Mouse (Mus musculus) yolk sac, embryonic 10.5 days (tissue): Measurements from ENCODE around the gene Brd1.
A peak's percentile ranks its signal among the peaks of the same experiment; 100 is the strongest.

Experiments used
- DNase-seq: peaks from one replicate; pipeline ENCODE4 v3.0.0-alpha.2; 2017; ENCODE audit warnings: low spot score

The Brd1 gene

DNA sequence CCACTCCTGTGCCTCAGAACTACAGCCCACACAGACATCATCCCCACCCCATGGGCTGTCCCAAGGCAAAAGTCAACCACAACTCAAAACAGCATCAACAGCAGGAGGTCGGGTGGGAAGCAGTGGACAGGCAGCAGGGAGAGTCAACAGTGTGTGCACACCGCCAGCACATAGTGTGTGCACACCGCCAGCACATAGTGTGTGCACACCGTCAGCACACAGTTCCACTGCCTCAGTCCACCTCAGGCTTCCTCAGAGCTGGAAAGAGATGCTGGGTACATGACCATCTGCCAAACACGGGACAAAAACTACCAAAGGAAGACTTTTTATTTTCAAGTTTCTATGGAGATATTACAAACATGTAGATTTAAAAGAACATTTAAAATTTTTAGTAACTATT, 47.3 kb downstream of the Brd1 start:
- DNase-seq: no peak

DNA sequence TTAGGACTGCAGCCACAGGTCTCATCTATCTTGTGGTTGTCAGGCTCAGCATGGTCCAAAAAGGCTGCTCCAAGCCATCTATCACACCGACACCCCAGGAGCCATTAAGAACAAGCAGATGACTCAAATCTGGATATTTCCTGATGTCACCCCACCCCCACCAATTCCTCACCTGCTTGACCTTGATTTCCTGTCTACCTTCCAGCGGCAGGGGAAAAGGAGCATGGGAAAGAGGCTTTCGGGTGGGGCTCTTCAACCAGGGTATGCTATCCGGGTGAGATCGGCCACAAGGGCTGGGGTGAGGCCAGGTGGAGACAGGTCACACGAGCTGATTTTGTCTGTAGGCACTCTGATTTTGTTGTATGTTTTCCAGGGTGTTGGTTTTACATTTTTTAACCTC, 50.0 kb downstream of the Brd1 start:
- no peak for DNase-seq

DNA sequence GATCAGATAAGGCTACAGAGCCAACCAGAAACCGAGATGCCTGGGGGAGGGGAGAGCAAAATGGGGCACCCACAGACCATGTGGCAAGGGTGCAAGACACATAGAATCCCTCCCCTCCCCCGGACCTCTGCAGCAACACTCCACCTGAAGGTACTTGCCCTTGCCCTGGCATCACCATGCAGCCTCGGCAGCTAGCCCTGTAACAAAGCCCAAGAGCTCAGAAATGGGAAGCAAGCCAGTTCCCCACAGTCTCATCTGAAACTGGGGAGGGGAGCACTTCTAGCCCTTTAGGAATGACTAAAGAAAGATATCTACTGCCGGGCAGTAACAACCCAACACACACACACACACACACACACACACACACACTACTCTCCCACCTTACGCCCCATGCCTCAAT, 53.1 kb downstream of the Brd1 start:
- no peak for DNase-seq

DNA sequence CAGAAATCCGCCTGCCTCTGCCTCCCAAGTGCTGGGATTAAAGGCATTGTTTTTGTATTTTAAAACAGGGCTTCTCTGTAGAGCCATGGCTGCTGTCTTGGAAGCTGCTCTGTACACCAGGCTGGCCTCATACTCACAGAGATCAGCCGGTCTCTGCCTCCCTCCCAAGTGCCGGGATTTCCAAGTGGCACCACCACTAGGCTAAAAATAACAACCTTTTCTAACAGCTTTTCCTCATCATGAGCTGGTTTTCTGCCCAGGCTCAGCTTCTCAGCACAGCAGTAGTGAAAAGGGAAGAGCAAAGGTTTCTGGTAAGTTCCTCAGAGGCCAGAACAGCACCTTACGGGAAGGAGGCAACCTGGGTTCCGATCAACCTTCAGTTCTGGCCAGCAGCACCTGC, 56.5 kb downstream of the Brd1 start:
- no peak for DNase-seq

DNA sequence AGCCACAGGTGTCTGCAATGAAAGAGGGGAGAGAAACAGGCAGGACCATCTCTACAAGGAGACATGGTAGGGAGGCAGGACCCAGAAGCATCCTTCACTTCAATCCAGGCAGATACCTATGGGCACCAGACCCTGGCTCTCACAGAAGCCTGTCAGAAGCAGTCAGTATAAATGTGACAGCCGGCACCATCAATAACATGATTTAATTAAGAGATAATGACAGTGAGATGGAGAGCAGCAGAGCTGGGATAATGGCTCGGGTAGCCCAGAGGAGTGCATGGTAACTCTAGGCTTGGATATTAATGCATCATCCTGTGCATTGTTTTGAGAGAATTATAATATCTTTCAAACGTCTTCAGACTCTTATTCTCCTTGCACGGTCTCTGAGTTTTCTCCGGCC, 58.0 kb downstream of the Brd1 start:
- no peak for DNase-seq

DNA sequence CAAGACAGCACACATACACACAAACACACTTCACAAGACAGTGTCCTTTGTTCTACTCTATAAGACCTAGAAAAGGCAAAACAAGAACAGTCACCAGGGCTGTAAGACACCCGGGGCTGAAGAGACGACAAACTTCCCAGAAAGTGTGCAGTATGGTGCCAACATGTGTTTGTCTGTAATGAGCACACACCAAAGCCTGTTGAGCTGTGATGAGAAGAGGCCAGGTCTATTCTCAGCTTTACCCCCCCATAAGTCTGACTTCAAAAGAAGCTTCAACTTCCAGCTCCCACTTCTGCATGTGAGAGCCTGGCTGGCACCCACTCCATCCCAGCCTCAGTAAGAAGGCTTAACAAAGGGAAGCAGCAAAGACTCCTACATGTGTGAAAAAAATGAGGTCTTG, 65.3 kb downstream of the Brd1 start:
- DNase-seq: no peak

DNA sequence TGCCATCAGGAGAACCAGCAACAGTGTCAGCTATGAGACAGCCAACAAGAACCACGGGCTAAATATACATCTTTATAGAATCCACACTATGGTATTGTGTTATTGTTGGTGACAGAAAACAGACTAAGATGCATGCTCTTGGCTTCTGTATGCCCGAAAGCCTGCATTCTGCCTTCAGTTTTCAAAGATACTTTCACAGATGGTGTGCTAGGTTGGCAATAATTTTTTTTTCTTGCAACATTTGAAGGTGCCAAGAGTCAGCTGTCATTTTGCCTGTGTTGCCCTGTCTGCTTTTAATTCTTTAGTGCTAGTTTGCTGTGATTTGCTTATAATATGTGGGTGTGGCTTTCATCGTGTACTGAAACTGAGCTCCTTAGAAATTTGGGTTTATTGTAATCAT, 66.4 kb downstream of the Brd1 start:
- no peak for DNase-seq

DNA sequence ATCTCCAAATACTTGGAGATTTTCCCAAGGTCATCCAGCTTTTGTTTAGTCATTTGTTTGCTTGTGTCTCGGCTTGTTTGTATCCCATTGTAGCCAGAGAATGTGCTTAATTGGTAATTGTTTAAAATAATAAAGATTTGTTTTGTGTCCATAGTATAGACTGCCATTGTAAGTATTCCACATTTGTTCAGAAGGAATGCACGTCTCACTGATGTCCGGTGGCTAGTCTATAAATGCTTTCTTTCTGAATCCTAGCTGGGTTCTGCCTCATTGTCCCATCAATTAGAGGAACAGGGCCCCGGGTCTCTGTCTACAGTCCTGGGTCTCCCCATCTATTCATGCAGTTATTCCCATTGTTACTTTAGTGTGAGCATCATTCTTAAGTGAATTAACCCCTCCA, 68.2 kb downstream of the Brd1 start:
- DNase-seq: no peak

DNA sequence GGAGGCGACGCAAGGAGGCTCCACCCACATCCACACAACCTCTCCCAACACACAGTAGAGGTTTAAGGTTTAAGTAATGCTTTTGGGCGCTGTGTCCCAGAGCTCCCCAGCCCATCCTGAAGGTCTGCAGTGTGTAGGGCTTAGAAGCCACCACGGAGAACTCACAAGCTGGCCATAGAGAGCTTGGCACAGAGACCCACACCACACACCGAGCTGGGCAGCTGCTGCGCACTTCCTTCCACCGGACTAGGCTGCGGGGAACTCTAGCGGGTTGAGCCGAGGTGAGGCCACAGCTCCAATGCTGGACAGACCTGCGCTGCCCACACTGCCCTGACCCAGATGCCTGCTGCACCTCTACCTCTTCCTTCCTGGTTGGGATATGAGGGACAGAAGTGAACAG, 71.0 kb downstream of the Brd1 start:
- DNase-seq: no peak

DNA sequence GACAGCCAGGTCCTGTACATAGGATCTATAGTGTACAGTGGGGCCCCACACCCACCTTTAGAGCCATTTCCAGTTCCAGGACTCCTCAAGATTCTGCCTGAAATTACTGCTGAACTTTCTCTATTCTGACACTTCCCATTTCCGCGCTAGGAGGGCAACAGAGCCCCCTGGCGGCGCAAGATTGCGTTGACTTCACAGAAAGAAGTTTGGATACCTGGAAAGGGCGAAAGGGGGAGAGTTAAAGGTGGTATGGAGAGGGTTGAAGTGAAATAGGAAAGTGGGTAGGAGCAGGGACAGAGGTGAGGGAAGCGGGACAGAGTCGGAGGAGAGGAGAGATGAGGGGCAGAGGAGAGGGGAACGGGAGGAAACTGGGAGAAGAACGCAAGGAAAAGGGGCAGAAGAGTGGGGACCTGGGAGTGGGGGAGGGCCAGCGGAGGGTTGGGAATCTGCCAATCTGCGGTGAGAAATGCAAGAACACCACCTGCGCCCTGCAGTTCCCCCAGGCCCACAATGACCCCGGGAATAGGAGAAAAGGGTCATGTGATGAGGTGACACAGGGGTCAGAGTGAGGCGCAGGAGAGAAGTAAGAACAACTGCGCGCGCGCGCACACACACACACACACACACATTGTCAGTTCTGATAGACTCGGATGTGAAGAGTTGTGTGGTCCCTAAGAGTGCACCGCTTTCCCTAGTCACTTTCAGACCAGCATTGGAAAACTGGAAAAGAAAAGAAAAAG, 71.8 kb downstream of the Brd1 start:
- DNase-seq: peak; percentile 25

DNA sequence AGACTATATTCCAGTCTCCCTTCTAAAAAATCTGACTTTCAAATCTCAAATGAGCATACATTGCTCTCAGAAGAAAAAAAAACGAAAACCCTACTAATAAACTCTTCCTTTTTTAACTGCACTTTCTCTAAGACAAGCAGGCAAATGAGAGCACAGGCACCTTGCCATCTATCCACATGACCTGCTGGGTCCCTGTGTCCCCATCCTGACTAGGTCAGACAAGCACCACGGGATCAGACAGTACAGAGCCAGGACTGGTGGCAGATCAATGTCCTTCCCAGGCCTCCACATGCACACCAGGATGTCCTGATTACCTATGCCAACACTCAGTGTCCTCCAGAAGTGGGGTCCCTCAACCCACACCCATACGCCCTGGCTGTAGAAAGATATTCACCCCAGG, 72.4 kb downstream of the Brd1 start:
- DNase-seq: no peak

DNA sequence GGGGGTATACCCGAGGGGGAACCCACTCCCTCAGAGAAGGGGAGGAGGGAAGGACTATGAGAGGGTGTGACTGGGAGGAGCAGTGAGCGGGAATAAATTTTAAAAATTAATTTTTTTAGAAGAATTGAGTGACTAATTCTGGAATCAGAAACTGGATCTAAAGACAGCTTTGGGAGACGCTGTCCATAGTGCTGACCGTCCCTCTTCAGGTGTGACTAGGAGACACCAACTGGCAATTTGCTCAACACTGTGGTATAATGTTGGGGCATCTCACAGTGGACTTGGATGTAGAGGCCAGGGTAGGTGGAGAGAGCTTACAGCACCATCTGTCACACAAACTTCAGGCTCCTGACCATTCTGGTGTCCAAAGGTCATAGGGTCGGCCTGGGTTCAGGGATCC, 82.0 kb downstream of the Brd1 start:
- no peak for DNase-seq

DNA sequence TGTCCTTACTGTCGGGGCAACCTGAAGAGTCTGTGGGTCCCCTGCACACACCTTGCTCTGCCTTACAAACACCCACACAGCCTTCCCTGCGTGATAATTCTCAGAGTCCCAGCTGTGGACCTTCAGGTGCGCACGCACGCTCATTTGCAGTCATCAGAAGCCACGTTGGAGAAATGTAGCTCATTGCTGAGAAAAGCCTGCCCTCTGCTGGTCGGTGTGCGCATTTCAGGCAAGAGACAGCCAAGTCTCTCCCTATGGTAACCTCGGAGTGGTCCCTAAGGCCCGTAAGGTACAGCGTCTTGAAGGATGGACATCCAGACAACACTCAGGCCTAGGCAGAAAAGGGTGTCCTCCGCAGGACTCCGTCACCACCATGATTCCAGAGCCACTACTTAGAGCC, 83.0 kb downstream of the Brd1 start:
- DNase-seq: peak; percentile 42
